Mouse (Mus musculus): ENCODE results near the gene Smarca5.

The Smarca5 gene

GRCm38 (mm10) chr8:80739155-80739924 is at the start of gene Smarca5:
Smarca5 (minus strand) TSS chr8:80739497.
- DNase-seq (ENCODE audit: low spot score in 2 of 2): peak; percentile 86 to 92

- DNase-seq (ENCODE audit: low spot score in 2 of 2): no peak
Measured at GRCm38 (mm10) chr8:80784559-80784958, 45.3 kb upstream of the Smarca5 start.

- no peak for DNase-seq (ENCODE audit: low spot score in 2 of 2)
Measured at GRCm38 (mm10) chr8:80783271-80783670, 44.0 kb upstream of the Smarca5 start.

- DNase-seq (ENCODE audit: low spot score in 2 of 2): no peak
Measured at GRCm38 (mm10) chr8:80781338-80781737, 42.0 kb upstream of the Smarca5 start.

GRCm38 (mm10) chr8:80780271-80780670 is 41.0 kb upstream of the Smarca5 start:
- DNase-seq (ENCODE audit: low spot score in 2 of 2): no peak

GRCm38 (mm10) chr8:80776436-80776835 is 37.1 kb upstream of the Smarca5 start:
- DNase-seq (ENCODE audit: low spot score in 2 of 2): no peak

GRCm38 (mm10) chr8:80772732-80773460 is 33.6 kb upstream of the Smarca5 start:
- no peak for DNase-seq (ENCODE audit: low spot score in 2 of 2)

- no peak for DNase-seq (ENCODE audit: low spot score in 2 of 2)
Measured at GRCm38 (mm10) chr8:80768451-80768850, 29.2 kb upstream of the Smarca5 start.

GRCm38 (mm10) chr8:80753017-80753715 is 13.9 kb upstream of the Smarca5 start:
- DNase-seq (ENCODE audit: low spot score in 2 of 2): peak; percentile 58 to 78

- DNase-seq (ENCODE audit: low spot score in 2 of 2): no peak
Measured at GRCm38 (mm10) chr8:80752429-80752828, 13.1 kb upstream of the Smarca5 start.

GRCm38 (mm10) chr8:80749091-80749490 is 9.8 kb upstream of the Smarca5 start:
- DNase-seq (ENCODE audit: low spot score in 2 of 2): no peak

- no peak for DNase-seq (ENCODE audit: low spot score in 2 of 2)
Measured at GRCm38 (mm10) chr8:80739932-80740331, 635 bp upstream of the Smarca5 start.

- DNase-seq (ENCODE audit: low spot score in 2 of 2): peak; percentile 52 to 63
Measured at GRCm38 (mm10) chr8:80738388-80739154, 726 bp downstream of the Smarca5 start.

- DNase-seq (ENCODE audit: low spot score in 2 of 2): no peak
Measured at GRCm38 (mm10) chr8:80738046-80738387, 1.3 kb downstream of the Smarca5 start.

- no peak for DNase-seq (ENCODE audit: low spot score in 2 of 2)
Measured at GRCm38 (mm10) chr8:80732326-80732725, 7.0 kb downstream of the Smarca5 start.

- DNase-seq (ENCODE audit: low spot score in 2 of 2): no peak
Measured at GRCm38 (mm10) chr8:80714461-80714860, 24.8 kb downstream of the Smarca5 start.

GRCm38 (mm10) chr8:80710670-80711400 is 28.5 kb downstream of the Smarca5 start:
- no peak for DNase-seq (ENCODE audit: low spot score in 2 of 2)

GRCm38 (mm10) chr8:80688141-80688540 is 51.2 kb downstream of the Smarca5 start:
- peak; percentile 28 to 34 for DNase-seq (ENCODE audit: low spot score in 2 of 2)

GRCm38 (mm10) chr8:80683756-80684335 is 55.5 kb downstream of the Smarca5 start:
- DNase-seq (ENCODE audit: low spot score in 2 of 2): no peak

GRCm38 (mm10) chr8:80682594-80682993 is 56.7 kb downstream of the Smarca5 start:
- DNase-seq (ENCODE audit: low spot score in 2 of 2): no peak
